In genomic region chr1:187369049-187369448, GRCm38 (mm10) we compare ENCODE assay signal across 21 mouse cellular contexts.
"Had no signal": no experiment of that assay in that cellular context is flagged by ENCODE, and none has a peak within 500 bp of the region (broad histone marks: within the 10 kb centered on the region; RNA-seq: fewer than 3 reads in every experiment).

No protein-coding gene starts in this region.

- ATAC-seq: liver, postnatal 0 days; lung, postnatal 0 days; midbrain, embryonic 16.5 days had no signal

- H3K4me1 ChIP-seq: limb, embryonic 12.5 days; limb, embryonic 15.5 days; midbrain, embryonic 12.5 days had no signal

- H3K27ac ChIP-seq: limb, embryonic 12.5 days; limb, embryonic 15.5 days; liver, embryonic 14.5 days; macrophage; midbrain, embryonic 12.5 days had no signal

- H3K27me3 ChIP-seq: limb, embryonic 12.5 days; limb, embryonic 15.5 days; midbrain, embryonic 12.5 days had no signal

- H3K4me3 ChIP-seq: limb, embryonic 12.5 days; limb, embryonic 15.5 days; midbrain, embryonic 12.5 days; myocyte had no signal

- H3K36me3 ChIP-seq: limb, embryonic 12.5 days; limb, embryonic 15.5 days; midbrain, embryonic 12.5 days had no signal

- DNase-seq: kidney, adult 18-20 months; kidney, adult 9 months; kidney, postnatal 14 days; kidney, postnatal 4 days; left cerebral cortex, postnatal 4 days; liver, postnatal 0 days; lung, embryonic 14.5 days; right cerebral cortex, adult 18-20 months; right cerebral cortex, postnatal 14 days; right cerebral cortex, postnatal 4 days; thymus, adult 2 months; thymus, postnatal 14 days had no signal

- H3K4me2 ChIP-seq: limb, embryonic 12.5 days; limb, embryonic 15.5 days; liver, embryonic 11.5 days; lung, embryonic 14.5 days; midbrain, embryonic 12.5 days had no signal

- H3K9ac ChIP-seq: limb, embryonic 12.5 days; limb, embryonic 15.5 days; liver, embryonic 14.5 days; liver, postnatal 0 days; lung, embryonic 14.5 days; midbrain, embryonic 12.5 days had no signal

- H3K9me3 ChIP-seq: limb, embryonic 12.5 days; limb, embryonic 15.5 days; midbrain, embryonic 12.5 days had no signal
